Mouse (Mus musculus) erythroblast, embryonic 14.5 days (primary cell): ENCODE results near the gene Arg1.

Source experiments
- GATA1 ChIP-seq: IDR thresholded peaks from 2 replicates; pipeline ENCODE4 v1.6.1; 2012; ENCODE audit warnings: low read length, inconsistent platforms, mixed read lengths
- TAL1 ChIP-seq: IDR thresholded peaks from 3 replicates; pipeline ENCODE4 v1.6.1; 2012; ENCODE audit warnings: low read length, inconsistent platforms, mixed read lengths

GRCm38 (mm10) chr10:24965821-24966550 lies 38.7 kb upstream of the Arg1 start:
- TF ChIP-seq GATA1 (no peak), TAL1 (no peak)
